Mouse (Mus musculus): ENCODE data around the gene Adk. TPM values are rescaled to one million over a fixed set of nuclear protein-coding genes. Genes with fewer than 3 reads are reported as not detected.
"Not testable (repeated sequence)": the region's sequence is repeated elsewhere in the genome, so short reads cannot be mapped to it uniquely, and the experiment has no call there.

The Adk gene
- polyA plus RNA-seq, 1 experiment from 2014 or later: 257 TPM

DNA sequence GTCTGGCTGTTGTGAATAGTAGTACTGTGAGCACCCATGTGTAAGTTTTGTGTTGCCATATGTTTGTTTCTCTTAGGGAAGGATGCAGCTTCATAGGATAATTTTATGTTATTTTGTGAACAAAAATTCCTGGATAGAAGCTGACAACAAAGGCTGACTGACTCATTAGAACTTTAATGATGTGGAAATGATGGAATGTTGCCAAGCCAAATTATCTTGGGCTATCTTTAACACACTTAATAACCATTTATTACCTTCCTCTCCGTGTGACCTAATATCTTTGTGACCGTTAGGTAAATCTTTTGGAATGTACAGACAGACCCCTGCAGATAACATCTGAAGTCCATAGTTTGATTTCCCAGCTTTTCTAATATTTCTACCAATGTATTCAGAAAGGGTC lies 33.7 kb downstream of the Adk start:
- Histone ChIP-seq H3K9ac (no peak overlapping the region), H3K4me1 (replicated peaks) (peaks cover 74% of the 10 kb centered on the region), H3K27me3 (replicated peaks) (no peaks in the 10 kb centered on the region), H3K4me3 (no peak overlapping the region), H3K4me2 (no peak overlapping the region), H3K27ac (ENCODE audit: poor library complexity, severe bottlenecking) (peak overlapping the region; percentile 66; the same call in 1 of the 2 replicates), H3K36me3 (0 out of 2 replicates have a peak, but pooled peaks cover 3% of the 10 kb centered on the region), H3K9me3 (replicated peaks) (no peaks in the 10 kb centered on the region)
- 25% methylated on average over 2 of the region's 2 CpGs for WGBS
- ATAC-seq (ENCODE audit: insufficient number of reproducible peaks, low FRiP score): no peak

- peak overlapping the region; percentile 54; the same call in 1 of the 2 replicates for H3K9ac ChIP-seq
- peaks cover 69% of the 10 kb centered on the region for H3K4me1 ChIP-seq (replicated peaks)
- no peak overlapping the region for H3K4me3 ChIP-seq
- WGBS: 19% methylated on average over 7 of the region's 7 CpGs
- H3K36me3 ChIP-seq: 0 out of 2 replicates have a peak, but pooled peaks cover 3% of the 10 kb centered on the region
- no peaks in the 10 kb centered on the region for H3K9me3 ChIP-seq (replicated peaks)
- H3K27me3 ChIP-seq (replicated peaks): no peaks in the 10 kb centered on the region
- H3K4me2 ChIP-seq: peak overlapping the region; percentile 37
- H3K27ac ChIP-seq (ENCODE audit: poor library complexity, severe bottlenecking): peak overlapping the region; percentile 95
- ATAC-seq (ENCODE audit: insufficient number of reproducible peaks, low FRiP score): no peak
Measured at GRCm38 (mm10) chr14:21086827-21087351, 34.5 kb downstream of the Adk start.

GRCm38 (mm10) chr14:21087390-21088060 lies 35.2 kb downstream of the Adk start:
- Histone ChIP-seq H3K4me3 (no peak overlapping the region), H3K4me2 (peak overlapping the region; percentile 37), H3K27me3 (replicated peaks) (no peaks in the 10 kb centered on the region), H3K27ac (ENCODE audit: poor library complexity, severe bottlenecking) (peak overlapping the region; percentile 95), H3K9me3 (replicated peaks) (no peaks in the 10 kb centered on the region), H3K4me1 (replicated peaks) (peaks cover 65% of the 10 kb centered on the region), H3K36me3 (peaks cover 7% of the 10 kb centered on the region), H3K9ac (peak overlapping the region; percentile 54; the same call in 1 of the 2 replicates)
- no peak for ATAC-seq (ENCODE audit: insufficient number of reproducible peaks, low FRiP score)
- 44% methylated on average over 4 of the region's 4 CpGs for WGBS

DNA sequence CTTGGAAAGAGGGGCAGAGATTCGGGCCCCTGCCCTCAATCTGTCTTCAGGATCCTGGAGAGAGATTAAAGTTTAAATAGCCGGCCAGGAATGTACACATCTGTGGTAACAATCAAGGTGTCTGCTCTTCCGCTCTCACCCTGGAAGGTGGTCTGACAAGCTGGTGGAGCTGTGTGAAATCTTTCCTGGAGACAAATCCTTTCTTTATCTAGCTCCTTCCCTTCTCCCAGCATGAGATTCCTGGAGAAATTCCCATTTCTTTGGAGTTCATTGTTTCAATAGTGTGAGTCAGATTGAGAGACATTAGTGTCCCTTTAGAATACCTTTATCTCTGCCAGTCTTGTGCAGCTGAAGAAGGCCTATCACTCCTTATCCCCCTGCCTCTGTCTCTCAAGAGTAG lies 36.4 kb downstream of the Adk start:
- no peak for ATAC-seq (ENCODE audit: insufficient number of reproducible peaks, low FRiP score)
- no peak overlapping the region for H3K9ac ChIP-seq
- peaks cover 54% of the 10 kb centered on the region for H3K4me1 ChIP-seq (replicated peaks)
- H3K36me3 ChIP-seq: peaks cover 12% of the 10 kb centered on the region
- no peaks in the 10 kb centered on the region for H3K27me3 ChIP-seq (replicated peaks)
- H3K27ac ChIP-seq (ENCODE audit: poor library complexity, severe bottlenecking): peak overlapping the region; percentile 32; the same call in 1 of the 2 replicates
- H3K9me3 ChIP-seq (replicated peaks): no peaks in the 10 kb centered on the region
- WGBS: 27% methylated on average over 3 of the region's 3 CpGs
- no peak overlapping the region for H3K4me3 ChIP-seq
- H3K4me2 ChIP-seq: no peak overlapping the region

DNA sequence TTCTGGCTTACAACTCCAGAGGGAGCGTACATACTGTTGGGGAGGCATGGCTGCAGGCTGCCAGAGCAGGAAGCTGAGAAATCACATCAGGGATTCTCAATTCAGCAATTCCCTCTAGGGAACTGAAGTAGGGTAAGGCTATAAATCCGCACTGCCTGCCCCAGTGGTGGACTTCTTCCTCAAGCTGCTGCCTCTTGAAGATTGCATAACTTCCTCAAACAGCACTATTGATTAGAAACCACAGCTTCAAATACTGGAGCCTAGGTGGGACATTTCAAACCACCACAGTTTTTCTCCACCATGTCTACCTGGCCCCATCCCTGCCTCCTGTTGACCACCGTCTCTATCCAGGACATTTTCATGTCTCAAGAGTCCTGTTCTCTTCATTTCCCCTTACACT lies 38.0 kb downstream of the Adk start:
- H3K36me3 ChIP-seq: peaks cover 12% of the 10 kb centered on the region
- no peak overlapping the region for H3K27ac ChIP-seq (ENCODE audit: poor library complexity, severe bottlenecking)
- ATAC-seq (ENCODE audit: insufficient number of reproducible peaks, low FRiP score): no peak
- peaks cover 56% of the 10 kb centered on the region for H3K4me1 ChIP-seq (replicated peaks)
- no peak overlapping the region for H3K4me2 ChIP-seq
- no peaks in the 10 kb centered on the region for H3K27me3 ChIP-seq (replicated peaks)
- H3K9me3 ChIP-seq (replicated peaks): no peaks in the 10 kb centered on the region
- no peak overlapping the region for H3K9ac ChIP-seq
- 75% methylated on average over 3 of the region's 3 CpGs for WGBS
- no peak overlapping the region for H3K4me3 ChIP-seq

- Histone ChIP-seq H3K4me1 (replicated peaks) (peaks cover 50% of the 10 kb centered on the region), H3K9me3 (replicated peaks) (no peaks in the 10 kb centered on the region), H3K27ac (ENCODE audit: poor library complexity, severe bottlenecking) (no peak overlapping the region), H3K27me3 (replicated peaks) (no peaks in the 10 kb centered on the region), H3K9ac (no peak overlapping the region), H3K4me3 (no peak overlapping the region), H3K36me3 (peaks cover 12% of the 10 kb centered on the region), H3K4me2 (no peak overlapping the region)
- WGBS: 90% methylated on average over 3 of the region's 3 CpGs
- ATAC-seq (ENCODE audit: insufficient number of reproducible peaks, low FRiP score): no peak
Measured at GRCm38 (mm10) chr14:21090930-21091486, 38.6 kb downstream of the Adk start.

GRCm38 (mm10) chr14:21094161-21094560 lies 41.8 kb downstream of the Adk start:
- H3K9me3 ChIP-seq (replicated peaks); H3K4me3 ChIP-seq; H3K9ac ChIP-seq; H3K27me3 ChIP-seq (replicated peaks); ATAC-seq (ENCODE audit: insufficient number of reproducible peaks, low FRiP score); H3K4me2 ChIP-seq: not testable (repeated sequence)
- H3K36me3 ChIP-seq: peaks cover 12% of the 10 kb centered on the region
- peaks cover 34% of the 10 kb centered on the region for H3K4me1 ChIP-seq (replicated peaks)
- H3K27ac ChIP-seq (ENCODE audit: poor library complexity, severe bottlenecking): peak overlapping the region; percentile 54; the same call in 1 of the 2 replicates

- H3K4me1 ChIP-seq (replicated peaks): peaks cover 43% of the 10 kb centered on the region
- no peaks in the 10 kb centered on the region for H3K27me3 ChIP-seq (replicated peaks)
- no peak overlapping the region for H3K27ac ChIP-seq (ENCODE audit: poor library complexity, severe bottlenecking)
- H3K9ac ChIP-seq: no peak overlapping the region
- no peak overlapping the region for H3K4me3 ChIP-seq
- ATAC-seq (ENCODE audit: insufficient number of reproducible peaks, low FRiP score): no peak
- H3K4me2 ChIP-seq: no peak overlapping the region
- peaks cover 12% of the 10 kb centered on the region for H3K36me3 ChIP-seq
- no peaks in the 10 kb centered on the region for H3K9me3 ChIP-seq (replicated peaks)
Measured at GRCm38 (mm10) chr14:21096279-21096678, 43.9 kb downstream of the Adk start.

GRCm38 (mm10) chr14:21096689-21097088 lies 44.3 kb downstream of the Adk start:
- ATAC-seq (ENCODE audit: insufficient number of reproducible peaks, low FRiP score): no peak
- no peak overlapping the region for H3K27ac ChIP-seq (ENCODE audit: poor library complexity, severe bottlenecking)
- no peaks in the 10 kb centered on the region for H3K27me3 ChIP-seq (replicated peaks)
- H3K4me3 ChIP-seq: no peak overlapping the region
- H3K9me3 ChIP-seq (replicated peaks): no peaks in the 10 kb centered on the region
- no peak overlapping the region for H3K4me2 ChIP-seq
- WGBS: 67% methylated on average over 4 of the region's 4 CpGs
- H3K4me1 ChIP-seq (replicated peaks): peaks cover 46% of the 10 kb centered on the region
- no peak overlapping the region for H3K9ac ChIP-seq
- H3K36me3 ChIP-seq: peaks cover 12% of the 10 kb centered on the region

DNA sequence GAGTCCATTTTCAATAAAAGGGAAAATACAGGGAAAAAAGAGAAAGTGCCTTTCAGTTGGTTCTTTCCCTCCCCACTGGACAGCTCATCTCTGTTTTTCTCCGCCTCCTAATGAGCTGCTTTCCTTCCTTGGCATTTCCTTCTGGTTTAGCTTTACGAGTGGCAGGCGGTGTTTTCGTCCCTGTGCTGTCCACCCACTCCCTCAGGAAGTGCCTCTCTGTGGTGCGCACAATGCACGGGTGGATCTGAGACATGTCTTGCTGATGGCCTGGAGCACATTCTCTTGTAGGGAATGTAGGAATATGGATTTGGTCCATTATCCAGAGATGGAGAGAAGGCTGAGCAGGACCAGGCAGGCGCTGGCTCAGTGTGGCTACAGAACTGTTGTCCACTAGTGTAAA lies 47.0 kb downstream of the Adk start:
- H3K36me3 ChIP-seq: no peaks in the 10 kb centered on the region
- no peaks in the 10 kb centered on the region for H3K27me3 ChIP-seq (replicated peaks)
- H3K4me1 ChIP-seq (replicated peaks): peaks cover 48% of the 10 kb centered on the region
- no peaks in the 10 kb centered on the region for H3K9me3 ChIP-seq (replicated peaks)
- ATAC-seq (ENCODE audit: insufficient number of reproducible peaks, low FRiP score): no peak
- 55% methylated on average over 7 of the region's 7 CpGs for WGBS
- 0 out of 2 replicates have a peak overlapping the region, but pooled peaks have one; percentile 8 for H3K27ac ChIP-seq (ENCODE audit: poor library complexity, severe bottlenecking)
- H3K4me2 ChIP-seq: no peak overlapping the region
- no peak overlapping the region for H3K9ac ChIP-seq
- H3K4me3 ChIP-seq: no peak overlapping the region

- no peak overlapping the region for H3K4me2 ChIP-seq
Measured at GRCm38 (mm10) chr14:21100876-21101275, 48.5 kb downstream of the Adk start.

More at GRCm38 (mm10) chr14:21100876-21101275, 48.5 kb downstream of the Adk start:
- H3K27ac ChIP-seq (ENCODE audit: poor library complexity, severe bottlenecking): no peak overlapping the region; the same call in 1 of the 2 replicates
- H3K36me3 ChIP-seq: no peaks in the 10 kb centered on the region
- no peak overlapping the region for H3K4me3 ChIP-seq
- no peak for ATAC-seq (ENCODE audit: insufficient number of reproducible peaks, low FRiP score)
- peaks cover 40% of the 10 kb centered on the region for H3K4me1 ChIP-seq (replicated peaks)
- no peaks in the 10 kb centered on the region for H3K27me3 ChIP-seq (replicated peaks)
- no peaks in the 10 kb centered on the region for H3K9me3 ChIP-seq (replicated peaks)
- WGBS: 73% methylated on average over 2 of the region's 2 CpGs
- no peak overlapping the region for H3K9ac ChIP-seq

Measured in heart, embryonic 12.5 days (tissue).